Mouse (Mus musculus) left cerebral cortex, adult 9 months (tissue): ENCODE measurements at regions not wholly inside any gene's neighbourhood (a gene's known extent, or its start where the extent isn't known, plus 50 kb on each side); places are given as distances from the start of the nearest gene placed in this dataset.

Experiments used
- DNase-seq, 2 experiments: peaks; one replicate each; pipeline ENCODE4 v3.0.0; 2022; ENCODE audit warnings: low spot score in 2 of 2

DNA sequence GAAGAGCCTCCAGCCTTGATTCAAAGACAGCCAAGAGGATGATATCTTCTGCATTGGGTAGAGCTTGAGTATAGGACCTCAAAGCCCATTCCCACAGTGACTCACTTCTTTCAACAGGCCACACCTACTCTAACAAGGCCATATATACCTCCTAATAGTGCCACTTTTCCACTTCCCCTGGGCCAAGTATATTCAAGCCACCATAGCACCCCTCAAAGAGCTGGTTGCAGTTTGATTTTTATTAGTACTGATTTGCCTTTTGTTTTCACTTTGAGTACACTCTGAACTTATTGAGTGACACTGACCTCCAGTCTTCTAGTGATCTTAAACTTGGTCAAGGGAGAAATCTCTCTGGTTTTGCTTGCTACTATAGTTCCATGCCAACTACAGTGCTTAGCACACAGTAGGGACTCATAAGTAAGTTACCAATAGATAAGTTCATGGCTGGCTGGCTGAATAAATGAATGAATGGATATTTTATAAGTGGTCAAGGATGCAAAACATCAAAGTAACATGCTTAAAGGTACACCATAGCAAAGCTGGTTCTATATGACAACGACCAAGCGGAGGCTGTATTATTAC is 64.5 kb upstream of the Lmo2 start:
- no peak for DNase-seq

DNA sequence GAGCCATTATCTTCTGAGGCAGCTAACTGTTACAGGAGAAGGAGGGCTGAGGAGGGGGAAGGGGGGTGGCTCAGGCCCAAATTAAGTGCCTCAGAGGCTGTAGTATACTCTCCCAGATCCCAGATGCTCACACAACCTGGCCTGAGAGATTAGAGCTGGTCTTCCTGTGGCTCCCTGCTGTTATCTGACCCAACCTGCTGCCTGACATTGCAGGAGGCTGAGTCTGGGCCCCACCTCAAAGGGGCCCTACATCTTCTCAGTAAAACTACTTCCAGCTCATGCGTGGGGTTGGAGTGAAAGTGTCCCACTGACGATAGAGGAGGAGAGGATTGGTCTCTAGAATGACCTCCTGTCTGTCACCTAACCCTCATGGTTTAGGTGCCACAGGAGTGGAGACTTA is 64.0 kb upstream of the Lmo2 start:
- no peak for DNase-seq

DNA sequence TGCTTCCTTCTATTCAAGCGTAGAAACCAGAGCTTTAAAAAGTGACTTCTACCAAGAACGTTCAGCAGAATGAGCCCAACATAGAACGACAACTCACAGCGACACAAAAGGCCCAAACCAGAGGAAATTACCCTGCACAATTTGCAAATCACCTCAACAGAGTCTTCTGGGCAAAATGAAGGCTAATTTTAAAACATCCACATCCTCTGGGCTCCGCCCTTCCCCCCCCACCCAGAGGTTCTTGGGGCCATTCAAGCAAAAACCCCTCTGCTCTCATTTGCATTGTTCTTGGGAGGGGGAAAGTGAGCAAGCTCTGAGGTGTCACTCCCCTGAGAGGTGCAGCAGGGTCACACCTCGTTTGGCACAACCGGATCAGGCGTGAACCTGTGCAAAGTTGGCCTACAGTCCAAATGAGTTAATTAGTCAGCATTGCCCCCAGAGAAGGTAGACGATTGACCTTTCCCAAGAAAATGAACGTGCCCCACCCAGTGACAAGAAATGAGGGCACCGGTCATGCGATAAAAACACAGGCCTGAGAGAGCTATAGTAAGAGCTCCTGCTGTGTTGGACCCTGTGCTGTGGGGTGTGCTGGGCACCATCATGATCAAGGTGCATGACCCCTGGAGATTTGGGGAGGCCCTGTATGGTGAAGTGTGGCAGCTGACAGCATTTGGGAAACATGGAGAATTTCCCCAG is 62.7 kb upstream of the Lmo2 start:
- no peak for DNase-seq

DNA sequence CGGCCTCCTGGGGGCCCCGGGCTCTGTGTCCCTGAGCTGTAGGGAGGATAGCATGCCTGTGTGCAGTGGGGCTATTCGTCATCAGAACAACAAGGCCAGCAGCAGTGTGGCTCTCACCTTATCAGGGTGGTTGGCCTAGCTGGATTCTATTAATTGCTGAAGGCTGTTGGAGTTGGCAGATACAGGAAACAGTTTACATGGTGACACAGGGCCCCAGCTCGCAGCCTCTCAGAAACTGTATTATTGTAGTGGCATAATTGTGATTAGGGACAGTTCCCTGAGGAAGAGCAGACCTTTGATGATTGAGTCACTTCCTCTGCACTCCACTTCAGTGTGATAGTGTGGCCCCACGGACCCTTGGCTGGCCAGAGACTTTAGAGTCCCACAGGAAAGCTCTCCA is 61.6 kb upstream of the Lmo2 start:
- DNase-seq, result no peak

DNA sequence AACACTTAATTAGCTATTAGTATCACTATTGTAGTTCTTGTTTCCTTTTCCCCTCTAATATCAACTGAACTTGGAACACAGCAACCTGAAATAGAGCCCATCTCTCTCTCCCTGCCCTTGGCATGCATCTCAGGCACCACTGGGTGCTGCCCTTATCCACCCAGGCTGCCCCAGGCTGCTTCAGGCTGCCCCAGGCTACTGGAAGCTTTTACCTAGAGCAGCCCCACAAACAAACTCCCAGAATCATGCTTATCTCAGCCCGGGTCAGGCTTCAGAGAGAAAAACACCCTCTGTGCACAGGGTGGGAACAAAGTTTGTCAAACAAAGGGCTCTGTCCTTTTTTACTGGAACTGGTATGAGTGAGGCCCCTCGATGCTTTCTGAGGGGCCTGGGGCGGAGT is 61.0 kb upstream of the Lmo2 start:
- DNase-seq, result no peak

DNA sequence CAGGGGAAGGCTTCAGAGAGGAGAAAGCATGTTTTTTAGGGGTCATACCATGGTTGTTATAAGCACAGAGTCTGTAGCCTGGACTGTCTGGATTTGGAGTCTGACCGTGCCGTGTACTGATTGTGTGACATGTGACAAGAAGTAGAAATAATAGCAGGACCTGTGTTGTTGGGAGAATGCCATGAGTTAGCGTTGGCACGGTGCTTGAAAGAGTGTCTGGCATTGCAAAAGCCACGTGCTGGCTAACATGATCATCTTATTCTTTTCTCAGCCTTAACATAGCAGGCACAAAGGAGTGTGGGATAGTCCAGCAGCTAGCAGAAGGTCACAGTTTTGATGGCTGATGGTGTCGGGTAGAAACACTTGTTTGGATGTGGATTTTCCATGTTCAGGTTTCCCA is 58.1 kb upstream of the Lmo2 start:
- no peak for DNase-seq

DNA sequence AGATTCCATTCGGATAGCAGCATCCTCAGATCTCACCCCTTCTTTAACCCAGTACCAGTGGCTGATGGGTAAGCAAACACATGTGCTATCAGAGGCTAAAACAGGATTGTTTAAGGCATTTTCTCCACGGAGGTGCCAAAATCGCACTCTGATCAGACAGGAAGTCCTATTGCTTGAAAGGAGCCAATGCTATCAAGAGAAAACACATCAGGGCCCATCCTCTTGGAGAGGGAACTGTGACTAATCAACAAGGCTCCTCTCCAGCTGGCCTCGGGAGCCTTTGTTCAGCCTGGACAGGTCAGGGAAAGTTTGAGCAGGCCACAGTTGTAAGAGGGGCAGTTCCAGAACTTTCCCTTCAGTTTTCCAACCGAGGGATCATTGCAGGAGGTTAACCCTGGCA is 57.4 kb upstream of the Lmo2 start:
- DNase-seq, result no peak

DNA sequence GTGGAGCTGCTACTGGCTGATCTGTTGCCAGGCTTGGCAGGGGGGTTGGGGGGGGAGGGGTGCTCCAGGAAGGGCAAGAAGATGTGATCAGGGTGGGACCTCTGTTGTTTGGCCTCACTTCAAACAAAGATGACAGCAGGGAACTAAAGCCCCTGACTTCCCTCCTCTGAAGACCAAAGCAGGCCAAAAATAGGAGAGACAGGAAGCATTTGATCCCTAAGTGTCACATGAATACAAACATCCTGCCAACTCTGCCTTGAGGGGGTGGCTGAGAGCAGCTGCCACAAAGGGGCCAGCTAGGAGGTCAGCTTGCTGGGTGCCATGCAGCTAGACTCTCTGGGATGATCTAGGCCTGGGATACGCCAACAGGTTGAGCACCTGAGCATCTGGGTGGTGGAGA is 56.3 kb upstream of the Lmo2 start:
- no peak for DNase-seq

DNA sequence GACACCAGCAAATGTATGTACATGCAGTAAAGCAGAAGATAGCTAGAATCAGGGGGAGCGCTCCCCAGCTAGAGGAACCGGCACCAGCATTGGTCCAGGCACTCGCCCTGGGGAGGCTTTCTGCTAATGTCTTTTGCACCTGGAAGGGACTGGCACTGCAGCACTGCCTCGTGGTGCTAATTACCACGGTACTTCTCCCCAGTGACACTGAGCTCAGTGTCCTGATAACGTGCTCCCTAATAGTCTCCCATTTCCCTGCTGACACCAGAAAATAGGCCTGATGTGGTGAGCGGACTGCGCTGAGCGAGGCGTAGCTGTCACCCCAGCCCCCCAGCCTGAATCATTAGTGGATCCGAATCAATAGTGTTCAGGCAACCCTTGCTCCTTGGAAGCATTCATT is 55.0 kb upstream of the Lmo2 start:
- DNase-seq, result no peak

DNA sequence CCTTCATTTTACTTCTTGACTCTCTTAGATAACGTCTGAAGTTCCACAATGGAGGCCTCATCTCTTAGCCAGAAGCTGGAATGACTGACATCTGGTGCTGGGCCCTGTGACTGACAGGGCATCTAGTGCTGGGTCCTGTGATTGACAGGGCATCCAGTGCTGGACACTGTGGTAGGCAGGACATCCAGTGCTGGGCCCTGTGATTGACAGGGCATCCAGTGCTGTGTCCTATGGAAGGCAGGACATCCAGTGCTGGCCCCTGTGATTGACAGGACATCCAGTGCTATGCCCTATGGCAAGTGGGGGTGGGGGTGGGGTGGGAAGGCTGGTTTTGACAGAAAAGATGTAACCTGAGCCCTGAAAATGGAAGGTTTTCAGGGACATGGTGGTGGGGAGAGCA is 52.1 kb upstream of the Lmo2 start:
- DNase-seq, result no peak

DNA sequence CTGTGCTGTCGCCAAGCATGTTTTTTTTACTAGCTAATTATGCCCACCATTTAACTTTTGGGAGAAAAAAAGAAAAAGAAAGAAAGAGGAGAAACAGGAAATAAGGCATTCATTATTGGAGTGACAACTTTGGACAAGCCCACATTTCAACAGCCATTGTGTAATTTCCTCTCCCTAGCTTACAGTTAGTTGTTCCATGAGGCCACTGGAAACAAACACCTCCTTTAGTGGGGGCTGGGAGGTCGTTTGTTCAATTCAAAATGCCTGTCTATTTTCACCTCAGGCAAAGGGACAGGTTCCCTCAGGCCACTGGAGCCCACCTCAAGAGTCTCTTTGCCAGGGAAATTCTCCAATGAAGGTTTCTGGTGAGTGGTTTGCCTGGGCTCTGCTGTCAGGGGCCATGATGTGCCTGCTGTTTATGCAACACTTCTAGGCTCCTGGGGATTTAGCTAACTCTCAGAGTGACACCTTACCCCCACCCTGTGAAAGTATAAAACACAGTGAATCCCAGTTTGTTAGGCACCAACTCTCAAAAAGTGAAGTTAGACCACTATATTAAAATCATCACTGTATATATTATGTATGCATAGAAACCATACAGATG is 51.1 kb upstream of the Lmo2 start:
- DNase-seq, result no peak
